Mouse (Mus musculus) forebrain, embryonic 16.5 days (tissue): ENCODE data around the gene Itgb6. TPM values are rescaled to one million over a fixed set of nuclear protein-coding genes. Genes with fewer than 3 reads are reported as not detected.

Experiments used
- ATAC-seq: fragments of 200-750 bp; cut with Nextera tagmentation; 2 replicates; pipeline ENCODE4 v1.8.0; 2017; ENCODE audit warnings: mild to moderate bottlenecking, moderate library complexity
- H3K27ac ChIP-seq: fragments of 300-500 bp; sonication (generic); 2 replicates; pipeline ENCODE4 v1.5.1; 2014; ENCODE audit warnings: low read length, control low read depth
- H3K27me3 ChIP-seq: fragments of 300-500 bp; sonication (generic); replicated peaks from 2 replicates; pipeline ENCODE4 v1.6.1; 2014; ENCODE audit warnings: low read length; ENCODE audit not compliant: control insufficient read depth, insufficient read depth
- H3K36me3 ChIP-seq: fragments of 300-500 bp; sonication (generic); 2 replicates; pipeline ENCODE4 v1.6.1; 2014; ENCODE audit not compliant: control insufficient read depth, insufficient read depth
- H3K4me1 ChIP-seq: fragments of 300-500 bp; sonication (generic); replicated peaks from 2 replicates; pipeline ENCODE4 v1.6.1; 2014; ENCODE audit warnings: low read length; ENCODE audit not compliant: control insufficient read depth, insufficient read depth
- H3K4me2 ChIP-seq: fragments of 300-500 bp; sonication (generic); 2 replicates; pipeline ENCODE4 v1.6.1; 2014; ENCODE audit warnings: mild to moderate bottlenecking, low read length, control low read depth
- H3K4me3 ChIP-seq: fragments of 300-500 bp; sonication (generic); replicated peaks from 2 replicates; pipeline ENCODE4 v1.5.1; 2014; ENCODE audit warnings: mild to moderate bottlenecking, low read length, control low read depth
- H3K9ac ChIP-seq: fragments of 300-500 bp; sonication (generic); replicated peaks from 2 replicates; pipeline ENCODE4 v1.6.1; 2014; ENCODE audit warnings: low read depth, low read length, control low read depth
- H3K9me3 ChIP-seq: fragments of 300-500 bp; sonication (generic); 2 replicates; pipeline ENCODE4 v1.6.1; 2016; ENCODE audit warnings: low read length; ENCODE audit not compliant: control insufficient read depth
- WGBS: fragments of 180-500 bp; shearing (Covaris S2); extraction: QIAGEN DNeasy Blood & Tissue Kit; methylation state at CpG from one replicate; pipeline ENCODE4 v1.1.7; 2014; 5-methylcytosine and 5-hydroxymethylcytosine counted together
- polyA plus RNA-seq: library from polyadenylated mRNA; unstranded; fragments of >200 nt; fragmentation: Nextera tagmentation; extraction: Ambion mirVana; gene quantifications from 2 replicates; pipeline ENCODE4 v1.2.1, GENCODE M21; 2015

Itgb6 gene
- polyA plus RNA-seq, 1 experiment from 2014 or later: not detected

DNA sequence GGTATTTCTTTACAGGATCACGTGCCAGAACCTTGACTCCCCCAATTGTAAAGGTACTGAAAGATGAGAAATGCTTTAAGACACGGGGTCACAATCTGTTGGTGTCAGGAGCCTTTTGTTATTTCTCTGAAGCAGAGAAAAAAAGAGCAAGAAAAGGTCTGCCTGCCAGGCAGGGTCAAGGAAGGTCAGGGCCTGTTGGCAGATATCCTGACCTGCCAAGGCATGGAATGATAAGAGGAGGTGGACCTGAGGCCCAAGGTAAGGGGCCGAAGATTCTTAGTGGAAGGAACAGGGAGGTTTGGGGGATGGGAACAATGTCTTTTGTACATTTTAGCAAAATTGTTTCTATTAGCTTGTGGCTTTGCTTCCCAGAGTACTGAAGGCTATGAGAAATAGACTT is 13.8 kb downstream of the Itgb6 start:
- Histone ChIP-seq H3K4me3 (no peak overlapping the region), H3K27ac (no peak overlapping the region), H3K9me3 (no peaks in the 10 kb centered on the region), H3K4me2 (no peak overlapping the region), H3K36me3 (no peaks in the 10 kb centered on the region), H3K27me3 (no peaks in the 10 kb centered on the region), H3K4me1 (peaks cover 2% of the 10 kb centered on the region), H3K9ac (no peak overlapping the region)
- no peak for ATAC-seq
- WGBS: 51% methylated on average over 3 of the region's 3 CpGs

DNA sequence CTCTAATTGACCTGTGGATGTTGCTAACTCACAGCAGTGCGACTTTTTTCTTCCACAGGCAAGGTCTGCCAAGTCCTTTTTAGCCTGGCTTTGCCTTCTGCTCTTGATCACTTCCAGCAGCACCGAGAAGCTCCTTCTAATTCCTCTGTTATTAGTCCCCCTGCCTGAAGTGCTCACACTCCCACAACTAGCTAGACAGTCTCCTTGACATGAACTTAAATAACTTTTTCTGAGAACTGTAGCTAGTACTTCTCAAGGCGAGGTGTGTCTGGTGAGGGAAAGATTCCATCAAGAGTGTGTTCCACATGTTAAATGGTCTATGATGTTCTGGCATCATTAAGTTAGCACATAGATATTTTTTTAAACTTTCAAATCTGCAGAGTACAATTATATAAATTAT is 15.6 kb downstream of the Itgb6 start:
- Histone ChIP-seq H3K27ac (no peak overlapping the region), H3K4me3 (no peak overlapping the region), H3K36me3 (no peaks in the 10 kb centered on the region), H3K9ac (no peak overlapping the region), H3K4me1 (no peaks in the 10 kb centered on the region), H3K27me3 (no peaks in the 10 kb centered on the region), H3K9me3 (no peaks in the 10 kb centered on the region), H3K4me2 (no peak overlapping the region)
- ATAC-seq: no peak
- 82% methylated on average over 3 of the region's 3 CpGs for WGBS

DNA sequence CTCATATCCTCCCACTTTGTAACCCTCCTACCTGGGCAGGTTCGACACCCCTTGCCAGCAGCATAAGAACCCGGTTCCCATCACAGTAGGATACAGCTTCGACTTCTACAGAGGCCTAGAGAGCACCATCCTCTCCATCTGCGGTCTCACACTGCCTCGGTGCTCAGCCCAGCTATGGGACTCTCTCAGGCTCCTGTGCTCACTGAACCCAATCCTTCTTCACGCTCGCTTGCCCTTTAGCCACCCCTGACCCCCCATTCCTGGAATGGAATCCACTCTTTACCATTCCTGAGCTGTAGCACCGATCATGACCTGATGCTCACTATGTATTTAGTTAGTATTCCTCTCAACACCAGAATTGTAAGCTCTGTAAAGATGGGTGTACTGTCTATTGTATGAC is 17.0 kb downstream of the Itgb6 start:
- no peak overlapping the region for H3K9ac ChIP-seq
- H3K27ac ChIP-seq: no peak overlapping the region
- no peaks in the 10 kb centered on the region for H3K27me3 ChIP-seq
- no peaks in the 10 kb centered on the region for H3K36me3 ChIP-seq
- 93% methylated on average over 8 of the region's 8 CpGs for WGBS
- no peak overlapping the region for H3K4me2 ChIP-seq
- no peaks in the 10 kb centered on the region for H3K4me1 ChIP-seq
- no peak overlapping the region for H3K4me3 ChIP-seq
- no peaks in the 10 kb centered on the region for H3K9me3 ChIP-seq
- no peak for ATAC-seq

DNA sequence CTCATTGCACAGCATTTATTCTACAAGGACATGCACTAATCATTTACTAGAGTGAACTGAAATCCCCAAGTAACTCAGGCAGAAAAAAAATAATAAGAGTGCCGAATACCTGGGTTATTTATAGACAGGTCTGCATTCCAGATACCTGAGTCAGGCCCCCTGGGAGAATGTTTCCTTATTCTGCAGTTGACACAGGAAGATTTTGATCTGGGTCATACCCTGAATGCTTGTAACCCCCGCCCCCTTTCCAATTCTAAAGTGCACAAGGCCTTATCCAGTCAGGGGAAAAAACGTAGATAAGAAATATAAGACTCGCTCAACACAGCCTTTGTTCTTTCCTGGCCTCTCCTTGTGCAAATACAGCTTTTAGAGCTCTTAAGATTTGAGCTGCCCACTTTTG is 19.1 kb downstream of the Itgb6 start:
- Histone ChIP-seq H3K4me2 (no peak overlapping the region), H3K27ac (no peak overlapping the region), H3K9ac (no peak overlapping the region), H3K4me3 (no peak overlapping the region), H3K4me1 (no peaks in the 10 kb centered on the region), H3K27me3 (no peaks in the 10 kb centered on the region), H3K36me3 (no peaks in the 10 kb centered on the region), H3K9me3 (no peaks in the 10 kb centered on the region)
- WGBS: 76% methylated on average over 4 of the region's 4 CpGs
- no peak for ATAC-seq

DNA sequence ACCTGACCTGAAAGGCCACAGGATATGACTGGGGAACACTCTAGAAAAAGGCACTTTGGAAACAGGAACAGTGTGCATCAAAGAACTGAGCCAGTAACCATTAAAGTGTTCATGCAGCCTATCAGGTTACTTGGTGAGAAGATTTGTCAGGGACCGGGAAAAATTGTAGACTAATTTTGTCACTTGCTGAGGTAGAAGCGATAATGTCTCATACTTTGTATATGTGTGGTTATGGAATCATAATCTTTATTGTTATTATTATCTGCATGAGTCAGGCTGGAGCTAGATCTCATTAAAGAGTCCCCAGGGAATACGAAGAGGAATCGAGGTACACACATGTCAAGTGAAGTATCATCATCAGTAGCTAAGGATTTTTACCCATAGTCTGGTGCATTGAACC is 21.5 kb downstream of the Itgb6 start:
- Histone ChIP-seq H3K4me3 (no peak overlapping the region), H3K36me3 (no peaks in the 10 kb centered on the region), H3K27ac (no peak overlapping the region), H3K4me1 (0 out of 2 replicates have a peak, but pooled peaks cover 4% of the 10 kb centered on the region), H3K4me2 (no peak overlapping the region), H3K9me3 (no peaks in the 10 kb centered on the region), H3K9ac (no peak overlapping the region), H3K27me3 (no peaks in the 10 kb centered on the region)
- WGBS: 92% methylated on average over 4 of the region's 4 CpGs
- no peak for ATAC-seq

DNA sequence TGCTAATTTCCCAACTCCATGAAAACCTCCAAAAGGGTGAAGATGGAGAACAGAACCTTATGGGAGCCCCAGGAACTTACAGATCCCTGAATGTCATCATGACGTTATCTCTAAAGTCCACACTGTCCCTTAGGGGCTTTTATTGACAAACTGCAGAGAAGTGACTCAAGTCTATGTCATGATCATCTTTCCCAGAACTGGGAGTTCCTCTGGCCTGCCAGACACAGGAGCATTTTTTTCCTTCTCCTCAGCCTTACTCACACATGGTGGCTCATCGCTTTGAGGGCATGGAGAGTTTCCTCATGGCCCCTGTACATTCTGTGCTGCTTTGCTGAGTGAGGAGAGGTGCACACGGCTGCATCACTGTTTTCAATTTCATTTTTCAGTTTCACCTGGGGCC is 22.4 kb downstream of the Itgb6 start:
- Histone ChIP-seq H3K27ac (no peak overlapping the region), H3K9me3 (no peaks in the 10 kb centered on the region), H3K4me1 (0 out of 2 replicates have a peak, but pooled peaks cover 4% of the 10 kb centered on the region), H3K4me3 (no peak overlapping the region), H3K4me2 (no peak overlapping the region), H3K36me3 (no peaks in the 10 kb centered on the region), H3K27me3 (no peaks in the 10 kb centered on the region), H3K9ac (no peak overlapping the region)
- ATAC-seq: no peak
- 93% methylated on average over 3 of the region's 3 CpGs for WGBS

DNA sequence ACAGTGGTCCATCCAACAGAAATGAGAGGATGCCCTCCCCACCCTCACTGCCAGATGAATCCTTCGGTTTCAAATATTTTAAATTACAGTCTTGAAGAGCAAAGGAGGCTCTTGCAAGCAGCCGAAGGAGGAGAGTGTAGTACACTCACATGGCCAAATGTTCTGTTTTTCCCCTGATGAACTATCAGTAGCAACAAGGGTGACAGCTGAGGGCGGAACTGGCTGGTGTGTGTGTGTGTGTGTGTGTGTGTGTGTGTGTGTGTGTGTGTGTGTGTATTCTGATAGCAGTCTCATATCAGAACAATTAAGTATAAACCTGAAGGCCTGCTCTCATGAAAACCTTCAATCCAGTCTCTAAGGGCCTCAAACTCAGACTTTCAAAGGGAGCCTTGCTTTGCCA is 22.9 kb downstream of the Itgb6 start:
- no peaks in the 10 kb centered on the region for H3K36me3 ChIP-seq
- H3K27me3 ChIP-seq: no peaks in the 10 kb centered on the region
- no peak for ATAC-seq
- H3K9ac ChIP-seq: no peak overlapping the region
- 80% methylated on average over 3 of the region's 3 CpGs for WGBS
- H3K27ac ChIP-seq: no peak overlapping the region
- no peak overlapping the region for H3K4me2 ChIP-seq
- 0 out of 2 replicates have a peak, but pooled peaks cover 4% of the 10 kb centered on the region for H3K4me1 ChIP-seq
- no peak overlapping the region for H3K4me3 ChIP-seq
- no peaks in the 10 kb centered on the region for H3K9me3 ChIP-seq

DNA sequence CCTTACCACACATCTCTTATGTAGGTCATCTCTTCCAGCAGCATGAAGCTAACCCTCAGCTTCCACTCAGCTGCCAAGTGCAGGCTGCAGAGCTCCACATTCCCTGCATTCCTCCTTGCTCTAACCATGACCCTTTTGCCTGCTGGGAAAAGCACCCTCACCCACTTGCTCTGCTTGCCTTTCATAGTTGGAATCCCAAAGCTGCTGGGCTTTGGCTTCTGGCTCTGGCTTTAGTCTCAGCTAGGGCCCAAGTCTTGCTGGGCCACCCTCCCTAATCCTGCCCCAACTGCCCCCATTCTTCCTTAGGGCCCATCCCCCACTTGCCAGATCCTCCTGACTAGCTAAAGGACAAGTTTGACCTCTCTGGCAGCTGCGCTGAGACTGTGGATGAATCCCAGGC is 24.3 kb downstream of the Itgb6 start:
- Histone ChIP-seq H3K4me1 (0 out of 2 replicates have a peak, but pooled peaks cover 4% of the 10 kb centered on the region), H3K27ac (no peak overlapping the region), H3K4me3 (no peak overlapping the region), H3K4me2 (no peak overlapping the region), H3K27me3 (no peaks in the 10 kb centered on the region), H3K9me3 (no peaks in the 10 kb centered on the region), H3K36me3 (no peaks in the 10 kb centered on the region), H3K9ac (no peak overlapping the region)
- no peak for ATAC-seq
- WGBS: 48% methylated on average over 1 of the region's 1 CpGs

DNA sequence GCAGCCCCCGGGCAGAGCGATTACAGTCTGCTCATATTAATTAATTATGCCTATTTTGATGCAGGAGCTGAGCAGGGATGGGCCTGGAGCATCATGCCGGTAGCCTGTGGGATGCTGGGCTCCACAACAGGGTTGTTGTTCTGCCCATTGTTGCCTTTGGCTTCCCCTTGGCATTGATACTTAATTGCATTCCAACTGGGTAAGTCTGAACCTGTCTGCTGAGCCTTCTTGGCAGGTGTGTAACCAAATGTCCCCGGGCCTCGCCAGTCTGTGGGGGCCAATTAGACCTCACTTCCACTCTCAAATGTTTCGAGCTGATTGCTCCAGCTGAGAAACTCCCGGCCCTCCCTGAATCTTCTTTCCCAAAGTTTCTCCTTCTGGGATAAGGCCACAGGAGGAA is 24.9 kb downstream of the Itgb6 start:
- Histone ChIP-seq H3K36me3 (no peaks in the 10 kb centered on the region), H3K4me3 (no peak overlapping the region), H3K4me2 (no peak overlapping the region), H3K4me1 (0 out of 2 replicates have a peak, but pooled peaks cover 4% of the 10 kb centered on the region), H3K9ac (no peak overlapping the region), H3K27ac (no peak overlapping the region), H3K27me3 (no peaks in the 10 kb centered on the region), H3K9me3 (no peaks in the 10 kb centered on the region)
- WGBS: 35% methylated on average over 7 of the region's 7 CpGs
- no peak for ATAC-seq

DNA sequence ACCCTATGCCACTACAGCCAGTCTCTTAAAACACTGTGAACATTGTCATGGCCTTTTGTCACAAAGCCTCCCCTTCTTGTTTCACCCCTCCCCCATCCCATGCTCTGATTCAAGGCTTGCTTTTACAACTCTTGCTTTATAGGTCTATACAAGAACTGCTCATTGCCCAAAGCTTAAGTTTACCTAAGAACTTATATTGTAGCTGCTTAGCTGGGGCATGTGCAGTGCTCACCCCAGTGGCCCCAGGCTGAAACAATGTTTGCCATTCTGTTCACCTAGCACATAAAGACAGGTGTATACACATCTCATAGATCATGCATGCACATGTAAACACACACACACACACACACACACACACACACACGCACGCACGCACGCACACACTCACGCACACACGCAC is 25.9 kb downstream of the Itgb6 start:
- Histone ChIP-seq H3K27ac (no peak overlapping the region), H3K27me3 (no peaks in the 10 kb centered on the region), H3K9me3 (no peaks in the 10 kb centered on the region), H3K4me2 (no peak overlapping the region), H3K4me3 (no peak overlapping the region), H3K9ac (no peak overlapping the region), H3K36me3 (no peaks in the 10 kb centered on the region), H3K4me1 (0 out of 2 replicates have a peak, but pooled peaks cover 4% of the 10 kb centered on the region)
- 97% methylated on average over 6 of the region's 6 CpGs for WGBS
- ATAC-seq: no peak
